Mouse (Mus musculus): ENCODE results near the gene Fbxl8.
"Not testable (repeated sequence)": the region's sequence is repeated elsewhere in the genome, so short reads cannot be mapped to it uniquely, and the experiment has no call there.

Fbxl8 gene

GRCm38 (mm10) chr8:105264024-105264982 lies at the start of gene Fbxl8, which contains the start of gene Tradd:
Gene Fbxl8, plus strand, starts transcription at chr8:105264648.
Gene Tradd, minus strand, starts transcription at chr8:105264609.
- peak; percentile 35 for DNase-seq

- no peak for DNase-seq
Measured at GRCm38 (mm10) chr8:105217926-105218522, 46.4 kb upstream of the Fbxl8 start.

GRCm38 (mm10) chr8:105223850-105224249 lies 40.6 kb upstream of the Fbxl8 start:
- DNase-seq, result no peak

- peak; percentile 95 for DNase-seq
Measured at GRCm38 (mm10) chr8:105224413-105225271, 39.8 kb upstream of the Fbxl8 start, which contains the start of gene D230025D16Rik. Gene D230025D16Rik, plus strand, starts transcription at chr8:105225145.

GRCm38 (mm10) chr8:105225272-105225593 lies 39.2 kb upstream of the Fbxl8 start:
- DNase-seq, result no peak

GRCm38 (mm10) chr8:105225917-105226316 lies 38.5 kb upstream of the Fbxl8 start:
- DNase-seq, result no peak

GRCm38 (mm10) chr8:105231503-105232320 lies 32.7 kb upstream of the Fbxl8 start:
- no peak for DNase-seq

GRCm38 (mm10) chr8:105232321-105232693 lies 32.1 kb upstream of the Fbxl8 start:
- DNase-seq, result not testable (repeated sequence)

GRCm38 (mm10) chr8:105233126-105233935 lies 31.1 kb upstream of the Fbxl8 start:
- DNase-seq, result no peak

GRCm38 (mm10) chr8:105235206-105235605 lies 29.2 kb upstream of the Fbxl8 start:
- no peak for DNase-seq

GRCm38 (mm10) chr8:105237442-105238142 lies 26.9 kb upstream of the Fbxl8 start:
- no peak for DNase-seq

- no peak for DNase-seq
Measured at GRCm38 (mm10) chr8:105241016-105241415, 23.4 kb upstream of the Fbxl8 start.

GRCm38 (mm10) chr8:105251954-105252353 lies 12.5 kb upstream of the Fbxl8 start:
- DNase-seq, result no peak

- no peak for DNase-seq
Measured at GRCm38 (mm10) chr8:105252680-105253537, 11.5 kb upstream of the Fbxl8 start.

GRCm38 (mm10) chr8:105253766-105254151 lies 10.7 kb upstream of the Fbxl8 start:
- no peak for DNase-seq

- peak; percentile 95 for DNase-seq
Measured at GRCm38 (mm10) chr8:105254152-105254965, 10.1 kb upstream of the Fbxl8 start.

GRCm38 (mm10) chr8:105254966-105255350 lies 9.5 kb upstream of the Fbxl8 start, which contains the start of gene B3gnt9:
Gene B3gnt9, minus strand, starts transcription at chr8:105255153.
- DNase-seq, result peak; percentile 38

GRCm38 (mm10) chr8:105257318-105258114 lies 6.9 kb upstream of the Fbxl8 start:
- DNase-seq, result no peak

Measured in right cerebral cortex, postnatal 14 days (tissue).